Mouse (Mus musculus) macrophage (primary cell): Measurements from ENCODE around the gene Adap1. TPM values are rescaled to one million over a fixed set of nuclear protein-coding genes. Genes with fewer than 3 reads are reported as not detected.

Source experiments
- H3K27ac ChIP-seq: fragments of 350-480 bp; formaldehyde crosslinking; 2 replicates; pipeline ENCODE4 v1.9.0; 2021
- H3K36me3 ChIP-seq: fragments of 350-480 bp; formaldehyde crosslinking; 2 replicates; pipeline ENCODE4 v1.9.0; 2021; ENCODE audit errors: inconsistent target
- H3K4me3 ChIP-seq: fragments of 350-480 bp; formaldehyde crosslinking; 2 replicates; pipeline ENCODE4 v1.9.0; 2021; ENCODE audit errors: inconsistent target
- H3K79me2 ChIP-seq: fragments of 350-480 bp; formaldehyde crosslinking; 2 replicates; pipeline ENCODE4 v1.9.0; 2021; ENCODE audit errors: inconsistent target
- WGBS: methylation state at CpG from one replicate; pipeline ENCODE4 v1.1.7; 2026; ENCODE audit warnings: inconsistent platforms; ENCODE audit not compliant: missing documents; 5-methylcytosine and 5-hydroxymethylcytosine counted together
- polyA plus RNA-seq: library from polyadenylated mRNA; stranded (reverse); fragments of 250-400 nt; gene quantifications from 3 replicates; pipeline ENCODE4 v1.2.4, GENCODE M21; 2018; ENCODE audit warnings: inconsistent platforms

Gene Adap1
- polyA plus RNA-seq, 1 experiment from 2014 or later = 47.4 TPM

- H3K36me3 ChIP-seq = no peaks in the 10 kb centered on the region
- H3K79me2 ChIP-seq = peaks cover 64% of the 10 kb centered on the region
- 81% methylated on average over 8 of the region's 9 CpGs for WGBS
- H3K4me3 ChIP-seq = peak overlapping the region; percentile 54; the same call in 1 of the 2 replicates
- H3K27ac ChIP-seq = peak overlapping the region; percentile 74
These were observed 2.0 kb downstream of the Adap1 start for GRCm38 (mm10) chr5:139323260-139323924.

DNA sequence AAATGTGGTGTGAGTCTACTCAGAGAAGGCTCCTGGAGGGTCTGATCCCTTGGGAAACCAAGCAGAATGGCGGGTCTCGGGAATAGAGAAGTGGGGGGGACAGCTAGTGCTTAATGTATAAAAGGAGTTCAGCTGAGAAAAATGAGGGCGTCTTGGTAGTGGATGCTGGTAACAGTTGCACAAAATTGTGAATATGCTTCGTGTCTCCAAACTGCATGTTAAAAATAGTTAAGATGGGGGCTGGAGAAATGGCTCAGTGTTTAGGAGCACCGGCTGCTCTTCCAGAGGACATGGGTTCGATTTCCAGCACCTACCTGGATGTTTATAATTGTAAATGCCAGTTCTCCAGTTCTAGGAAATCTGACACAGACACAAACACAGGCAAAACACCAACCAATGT is 4.1 kb downstream of the Adap1 start:
- Histone ChIP-seq H3K27ac (no peak overlapping the region), H3K79me2 (peaks cover 85% of the 10 kb centered on the region), H3K4me3 (no peak overlapping the region), H3K36me3 (no peaks in the 10 kb centered on the region)
- 95% methylated on average over 6 of the region's 6 CpGs for WGBS

DNA sequence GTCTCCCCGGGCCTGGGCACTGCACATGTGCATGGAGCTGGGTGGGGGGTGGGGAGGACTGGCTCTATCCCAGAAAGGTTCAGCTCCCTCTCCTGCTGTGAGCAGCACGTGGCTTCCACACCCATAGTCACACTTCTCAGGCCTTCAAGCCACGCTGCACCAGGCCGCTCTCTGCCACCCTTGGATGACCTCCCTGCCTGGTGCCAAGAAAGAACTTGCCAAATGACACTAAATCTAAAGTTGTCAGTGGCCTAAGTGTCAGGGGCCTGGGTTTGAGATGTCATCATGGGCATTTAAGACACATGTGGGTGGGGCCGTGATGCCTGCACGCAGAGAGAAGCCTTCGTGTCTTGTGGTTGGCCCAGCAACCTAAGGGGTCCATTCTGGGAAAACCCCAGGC is 5.0 kb downstream of the Adap1 start:
- WGBS = 92% methylated on average over 6 of the region's 7 CpGs
- Histone ChIP-seq H3K36me3 (no peaks in the 10 kb centered on the region), H3K27ac (no peak overlapping the region), H3K4me3 (no peak overlapping the region), H3K79me2 (peaks cover 94% of the 10 kb centered on the region)

DNA sequence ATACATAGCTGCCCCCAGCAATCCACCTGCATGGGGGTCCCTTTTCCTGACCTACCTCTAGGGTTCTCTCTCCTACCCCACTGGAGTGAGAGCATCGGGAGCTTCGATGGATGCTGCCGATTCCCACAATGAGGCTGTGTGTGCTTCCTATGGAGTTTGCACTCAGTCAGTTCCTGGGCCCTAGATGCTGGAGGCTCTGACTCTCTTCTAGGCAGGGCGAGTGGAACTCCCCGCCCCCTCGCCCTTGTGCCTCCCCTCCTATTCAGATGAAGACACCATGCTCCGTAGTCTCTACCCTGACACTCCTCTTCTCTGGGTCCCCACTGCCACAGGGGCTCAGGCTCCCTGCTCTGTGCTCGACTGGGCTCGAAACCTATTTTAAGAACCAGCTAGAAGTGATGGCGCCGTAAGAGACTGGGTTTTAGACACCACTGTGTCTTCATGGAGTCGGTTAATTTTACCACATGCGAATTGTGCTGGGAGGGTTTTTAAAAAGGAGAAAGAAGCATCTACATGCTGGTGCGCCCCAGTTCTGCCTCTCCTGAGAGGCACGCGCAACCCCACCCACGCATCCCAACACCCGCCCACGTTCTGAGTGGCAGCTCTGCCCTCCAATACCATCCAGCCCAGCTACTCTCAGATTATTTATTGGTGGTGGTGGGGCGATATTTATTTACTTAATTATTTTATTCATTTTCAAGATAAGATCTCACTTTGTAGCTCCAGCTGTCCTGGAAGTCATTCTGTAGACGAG is 7.5 kb downstream of the Adap1 start:
- Histone ChIP-seq H3K79me2 (peaks cover 100% of the 10 kb centered on the region), H3K4me3 (no peak overlapping the region), H3K36me3 (no peaks in the 10 kb centered on the region), H3K27ac (no peak overlapping the region)
- WGBS = 88% methylated on average over 18 of the region's 21 CpGs

DNA sequence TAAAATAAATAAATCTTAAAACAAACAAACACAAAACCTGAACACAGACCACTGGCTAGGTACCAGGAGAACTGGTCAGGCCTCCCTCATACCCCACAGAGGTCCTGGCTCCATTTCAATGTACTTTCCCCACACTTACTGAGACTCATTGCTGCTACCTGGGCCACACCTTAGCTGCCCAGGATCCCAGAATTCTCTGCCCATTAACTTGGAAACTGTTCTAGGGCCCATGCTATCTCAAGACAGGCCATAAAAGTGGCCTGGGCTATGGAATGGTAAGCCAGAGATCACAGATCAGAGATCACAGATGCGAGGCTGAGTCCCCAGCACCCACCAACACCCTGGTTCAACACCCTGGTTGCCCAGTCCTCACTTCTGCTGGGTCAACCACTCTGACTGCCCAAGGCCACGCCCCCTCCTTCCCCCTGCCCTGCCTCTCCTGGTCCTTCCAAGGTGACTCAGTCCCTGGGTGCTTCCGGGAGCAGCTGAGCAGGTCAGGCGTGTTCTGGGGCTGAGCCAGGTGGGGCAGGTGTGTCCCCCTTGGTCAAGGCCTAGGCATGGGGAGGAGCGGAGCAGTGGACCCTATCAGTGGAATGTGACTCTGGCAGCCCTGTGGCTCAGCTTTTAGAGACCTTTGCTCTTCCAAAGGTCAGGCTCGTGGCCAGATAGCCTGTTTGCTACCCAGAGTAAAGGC is 8.3 kb downstream of the Adap1 start:
- Histone ChIP-seq H3K4me3 (no peak overlapping the region), H3K27ac (no peak overlapping the region), H3K36me3 (no peaks in the 10 kb centered on the region), H3K79me2 (peaks cover 100% of the 10 kb centered on the region)
- WGBS = 96% methylated on average over 6 of the region's 6 CpGs

GRCm38 (mm10) chr5:139314941-139315642 is 10.3 kb downstream of the Adap1 start:
- Histone ChIP-seq H3K79me2 (peaks cover 100% of the 10 kb centered on the region), H3K4me3 (no peak overlapping the region), H3K36me3 (no peaks in the 10 kb centered on the region), H3K27ac (no peak overlapping the region)
- WGBS = 62% methylated on average over 12 of the region's 12 CpGs

- Histone ChIP-seq H3K4me3 (no peak overlapping the region), H3K36me3 (no peaks in the 10 kb centered on the region), H3K79me2 (peaks cover 100% of the 10 kb centered on the region), H3K27ac (no peak overlapping the region)
- WGBS = 91% methylated on average over 6 of the region's 9 CpGs
These were observed 11.9 kb downstream of the Adap1 start for GRCm38 (mm10) chr5:139313536-139313935.

- WGBS = 93% methylated on average over 9 of the region's 9 CpGs
- H3K36me3 ChIP-seq = peaks cover under 1% of the 10 kb centered on the region; the same call in 1 of the 2 replicates
- H3K4me3 ChIP-seq = no peak overlapping the region
- no peak overlapping the region for H3K27ac ChIP-seq
- H3K79me2 ChIP-seq = peaks cover 98% of the 10 kb centered on the region
These were observed 13.6 kb downstream of the Adap1 start for GRCm38 (mm10) chr5:139311822-139312221.

- WGBS = 92% methylated on average over 4 of the region's 4 CpGs
- no peak overlapping the region for H3K4me3 ChIP-seq
- H3K79me2 ChIP-seq = peaks cover 96% of the 10 kb centered on the region
- no peak overlapping the region for H3K27ac ChIP-seq
- H3K36me3 ChIP-seq = peaks cover 10% of the 10 kb centered on the region; the same call in 1 of the 2 replicates
These were observed 14.9 kb downstream of the Adap1 start for GRCm38 (mm10) chr5:139310477-139310876.

GRCm38 (mm10) chr5:139309946-139310345 is 15.5 kb downstream of the Adap1 start:
- Histone ChIP-seq H3K4me3 (no peak overlapping the region), H3K79me2 (peaks cover 94% of the 10 kb centered on the region), H3K27ac (no peak overlapping the region), H3K36me3 (peaks cover 14% of the 10 kb centered on the region; the same call in 1 of the 2 replicates)
- 92% methylated on average over 3 of the region's 3 CpGs for WGBS

- peaks cover 60% of the 10 kb centered on the region for H3K79me2 ChIP-seq
- WGBS = 81% methylated on average over 9 of the region's 9 CpGs
- H3K4me3 ChIP-seq = no peak overlapping the region
- peaks cover 24% of the 10 kb centered on the region for H3K36me3 ChIP-seq
- no peak overlapping the region for H3K27ac ChIP-seq
These were observed 21.8 kb downstream of the Adap1 start for GRCm38 (mm10) chr5:139303646-139304061.

GRCm38 (mm10) chr5:139302101-139302500 is 23.3 kb downstream of the Adap1 start:
- H3K4me3 ChIP-seq = no peak overlapping the region
- peaks cover 60% of the 10 kb centered on the region; the same call in 1 of the 2 replicates for H3K79me2 ChIP-seq
- peaks cover 24% of the 10 kb centered on the region for H3K36me3 ChIP-seq
- no peak overlapping the region for H3K27ac ChIP-seq
- 95% methylated on average over 6 of the region's 6 CpGs for WGBS

DNA sequence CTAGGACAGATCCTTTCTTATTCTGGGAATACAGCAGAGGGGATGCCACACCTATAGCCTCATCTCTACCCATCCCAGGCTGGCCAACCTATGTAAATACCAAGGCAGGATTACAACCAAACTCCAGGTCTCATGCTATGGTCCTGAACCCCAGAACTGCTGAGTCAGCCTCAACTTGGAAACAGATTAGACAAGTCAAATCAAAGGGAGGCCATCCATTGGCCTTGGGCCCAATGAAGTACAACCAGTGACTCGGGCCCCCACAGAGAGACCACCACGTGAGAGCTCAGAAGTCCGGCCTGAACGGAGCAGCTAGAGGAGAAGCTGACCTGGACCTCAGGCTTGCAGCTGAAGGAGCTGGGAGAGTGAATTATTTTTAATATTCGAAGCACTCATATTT is 27.7 kb downstream of the Adap1 start:
- WGBS = 86% methylated on average over 5 of the region's 5 CpGs
- Histone ChIP-seq H3K79me2 (peaks cover 52% of the 10 kb centered on the region; the same call in 1 of the 2 replicates), H3K36me3 (peaks cover 4% of the 10 kb centered on the region; the same call in 1 of the 2 replicates), H3K4me3 (no peak overlapping the region), H3K27ac (no peak overlapping the region)

DNA sequence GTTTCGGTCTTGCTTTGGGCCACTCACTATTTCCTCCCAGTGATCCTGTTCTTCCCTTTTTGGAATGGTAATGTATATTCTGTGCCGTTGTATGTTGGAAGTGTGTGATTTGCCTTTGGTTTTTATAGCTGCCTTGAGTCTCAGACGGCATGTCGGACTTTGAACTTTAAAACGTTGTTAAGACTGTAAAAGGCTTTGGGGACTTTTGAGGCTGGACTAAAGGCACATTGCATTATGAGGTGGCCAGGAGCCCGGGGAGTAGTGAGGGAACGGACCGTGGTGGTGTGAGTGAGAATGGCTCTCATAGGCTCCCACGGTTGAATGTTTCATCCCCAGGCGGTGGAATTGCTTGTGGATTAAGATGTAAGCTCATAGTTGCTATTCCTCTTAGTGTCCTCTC is 28.3 kb downstream of the Adap1 start:
- Histone ChIP-seq H3K79me2 (peaks cover 53% of the 10 kb centered on the region; the same call in 1 of the 2 replicates), H3K36me3 (peaks cover 11% of the 10 kb centered on the region), H3K4me3 (no peak overlapping the region), H3K27ac (no peak overlapping the region)
- WGBS = 94% methylated on average over 10 of the region's 10 CpGs
